Mouse (Mus musculus): ENCODE results near the gene Litaf.

DNA sequence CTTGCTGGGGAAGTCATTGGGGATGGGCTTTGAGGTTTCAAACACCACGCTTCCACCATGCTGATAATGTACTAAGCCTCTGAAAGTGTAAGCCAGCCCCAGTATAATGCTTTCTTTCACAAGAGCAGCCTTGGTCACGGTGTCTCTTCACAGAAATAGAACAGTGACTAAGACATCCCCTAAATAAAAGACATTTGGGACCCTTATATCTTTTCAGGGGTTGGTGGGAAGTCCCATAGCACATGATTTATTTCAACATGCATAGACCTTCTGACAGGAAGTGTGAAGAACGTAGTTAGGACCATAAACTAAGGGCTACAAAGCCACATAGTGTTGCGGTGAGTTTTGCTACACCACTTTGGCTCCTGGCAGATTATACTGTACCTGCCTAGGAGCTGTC, 69.4 kb downstream of the Litaf start:
- no peak for TF ChIP-seq EP300 (IDR thresholded peaks at IDR 0.05; ENCODE audit: low read depth in 1 of 2, low read length in 2 of 2)
- no peak for TF ChIP-seq TCF12 (IDR thresholded peaks at IDR 0.05; ENCODE audit: low read depth, low read length)
- TF ChIP-seq POLR2A (IDR thresholded peaks at IDR 0.05; ENCODE audit: control insufficient read depth in 1 of 2, insufficient read depth in 1 of 2, low read depth in 1 of 2, low read length in 2 of 2, poor library complexity in 1 of 2): no peak
- no peak for TF ChIP-seq MYC (IDR thresholded peaks at IDR 0.05; ENCODE audit: low read depth, low read length)
- TF ChIP-seq CTCF (IDR thresholded peaks at IDR 0.05 in 2 of 3, conservative IDR thresholded peaks at IDR 0.05 in 1 of 3; ENCODE audit: control insufficient read depth in 1 of 3, insufficient read depth in 1 of 3, low read depth in 2 of 3, low read length in 3 of 3, poor library complexity in 1 of 3, severe bottlenecking in 1 of 3): no peak
- no peak for TF ChIP-seq MYB (IDR thresholded peaks at IDR 0.05; ENCODE audit: low read depth, low read length)
- TF ChIP-seq GATA1 (IDR thresholded peaks at IDR 0.05; ENCODE audit: low read depth, low read length): no peak
- TF ChIP-seq TBP (IDR thresholded peaks at IDR 0.05; ENCODE audit: low read depth, low read length): no peak
- TF ChIP-seq ZKSCAN1 (IDR thresholded peaks at IDR 0.05; ENCODE audit: low read depth, low read length): no peak
- TF ChIP-seq ELF1 (IDR thresholded peaks at IDR 0.05; ENCODE audit: low read depth, low read length): no peak

Data from MEL (cell line).